Mouse (Mus musculus): ENCODE results near the gene Dhcr24.

DNA sequence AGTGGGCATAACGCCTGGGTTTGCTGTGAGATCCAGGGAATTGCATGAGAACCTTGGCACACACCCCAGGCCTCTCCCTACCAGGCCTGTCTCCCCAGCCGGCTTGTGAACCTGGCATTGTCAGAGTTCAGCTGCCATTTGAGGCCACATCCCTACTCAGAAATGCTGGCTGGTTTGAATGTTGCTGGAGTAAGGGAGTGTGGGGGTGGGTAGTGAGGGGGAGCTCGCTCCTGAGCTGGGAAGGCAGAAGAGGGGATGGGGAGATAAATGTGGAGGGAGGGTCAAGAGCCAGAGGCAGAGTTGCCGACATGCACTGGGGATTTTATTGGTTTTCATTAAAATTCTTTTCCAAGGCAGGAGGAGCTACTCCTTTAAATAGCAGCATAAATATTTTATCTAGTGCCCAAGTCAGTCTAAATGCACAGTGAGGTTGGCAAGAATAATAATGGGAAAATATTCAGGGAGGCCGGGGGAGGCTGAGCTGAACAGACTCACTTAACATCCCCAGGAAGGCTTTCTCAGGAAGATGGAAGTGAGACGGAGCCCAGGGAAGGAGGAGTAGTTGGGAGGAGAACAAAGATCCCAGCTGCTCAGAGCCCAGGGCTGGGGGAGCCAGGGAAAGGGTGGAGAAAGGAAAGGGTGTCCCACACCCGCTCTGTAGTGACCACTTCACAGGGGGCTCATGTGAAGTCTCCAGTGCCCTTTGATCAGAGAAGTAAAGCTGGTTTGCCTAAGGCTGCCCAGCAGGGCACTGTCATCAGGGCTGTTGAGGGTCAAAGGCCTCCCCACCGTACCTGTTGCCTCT is 72.6 kb downstream of the Dhcr24 start:
- TF ChIP-seq CTCF (IDR thresholded peaks at IDR 0.05; ENCODE audit: low read depth, low read length), result no peak
- TF ChIP-seq POLR2A (IDR thresholded peaks at IDR 0.05; ENCODE audit: borderline replicate concordance, low read depth, low read length), result no peak
